Mouse (Mus musculus): ENCODE measurements around the gene Synm. TPM values are rescaled to one million over a fixed set of nuclear protein-coding genes. Genes with fewer than 3 reads are reported as not detected.

Synm gene
- polyA plus RNA-seq (2012; ENCODE audit: insufficient read depth, low replicate concordance): 0.49 and 1.3 TPM in 2 replicates

GRCm38 (mm10) chr7:67759629-67759995 lies at the start of gene Synm:
TSS of gene Synm (minus strand) at chr7:67759742.
- Histone ChIP-seq H3K9me3 (no peaks in the 10 kb centered on the region), H3K36me3 (replicated peaks; ENCODE audit: low read length) (no peaks in the 10 kb centered on the region), H3K4me1 (peaks cover 20% of the 10 kb centered on the region), H3K27me3 (replicated peaks) (peaks cover 63% of the 10 kb centered on the region), H3K4me3 (replicated peaks) (peak within 1 kb of the TSS; percentile 94)
- TF ChIP-seq GATA1 (IDR thresholded peaks at IDR 0.05; ENCODE audit: borderline replicate concordance, low read length): no peak
- no peak for TF ChIP-seq FLI1 (IDR thresholded peaks at IDR 0.05; ENCODE audit: low read length)

DNA sequence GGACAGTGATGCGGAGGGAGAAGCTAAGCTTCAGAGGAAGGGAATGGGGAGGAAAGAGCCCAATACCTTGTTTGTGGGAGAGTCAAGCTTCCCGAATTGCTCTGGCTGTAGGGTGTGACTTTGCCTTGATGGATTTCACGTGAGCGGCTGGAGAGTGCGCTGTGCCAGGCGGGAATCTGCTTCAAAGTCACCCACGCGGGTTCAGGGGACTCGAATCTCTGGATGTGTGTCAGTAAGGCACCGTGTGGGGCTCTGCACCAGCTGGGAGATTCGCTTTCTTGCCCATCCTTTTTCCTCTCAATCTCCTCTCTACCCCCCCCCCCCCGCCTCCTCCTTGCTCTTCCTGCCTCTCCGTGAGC lies 44.3 kb upstream of the Synm start:
- TF ChIP-seq FLI1 (IDR thresholded peaks at IDR 0.05; ENCODE audit: low read length) (no peak), GATA1 (IDR thresholded peaks at IDR 0.05; ENCODE audit: borderline replicate concordance, low read length) (no peak)
- peak overlapping the region; percentile 91 for H3K4me3 ChIP-seq (replicated peaks)

DNA sequence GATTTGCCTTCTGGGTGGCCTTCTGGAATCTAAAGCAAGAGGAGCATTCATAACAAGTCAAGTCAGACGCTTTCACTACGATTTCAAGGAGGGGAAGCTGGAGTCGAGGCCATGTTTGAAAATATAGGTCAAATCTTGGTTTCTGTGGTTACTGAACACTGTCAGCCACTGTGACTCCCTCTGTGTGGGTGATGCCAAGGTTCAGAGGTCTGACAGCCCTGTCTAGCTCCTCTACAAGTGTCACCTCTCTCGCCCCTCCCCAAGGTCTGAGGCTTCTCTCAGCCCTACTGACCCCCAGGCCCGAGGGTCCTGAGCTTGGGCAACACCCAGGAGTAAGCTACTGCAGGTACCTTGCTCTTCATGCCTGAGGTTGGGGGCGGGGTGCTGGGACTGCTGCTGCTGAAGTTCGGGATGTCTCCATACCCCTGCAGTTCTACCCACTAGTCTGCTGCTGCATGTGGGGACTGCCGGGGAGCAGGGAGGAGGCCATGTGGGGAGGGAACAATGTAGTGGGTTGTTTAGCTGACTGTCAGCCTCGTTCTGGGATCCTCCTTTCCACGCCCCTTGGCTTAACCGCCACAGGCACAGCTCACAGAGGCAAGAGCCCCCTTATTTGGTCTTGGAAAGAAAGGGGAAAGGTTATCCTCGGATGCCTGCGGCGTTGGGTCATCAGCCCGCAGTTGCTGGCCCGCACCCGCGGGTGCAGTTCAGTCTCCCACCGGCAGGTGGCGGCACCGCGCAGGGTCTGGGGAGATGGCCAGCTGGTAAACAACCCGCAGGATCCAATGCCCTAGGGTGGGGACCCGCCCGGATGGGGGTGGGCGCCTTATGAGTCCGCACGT lies 43.7 kb upstream of the Synm start:
- Histone ChIP-seq H3K27me3 (replicated peaks) (peaks cover 55% of the 10 kb centered on the region), H3K36me3 (replicated peaks; ENCODE audit: low read length) (no peaks in the 10 kb centered on the region), H3K4me1 (peaks cover 34% of the 10 kb centered on the region), H3K9me3 (no peaks in the 10 kb centered on the region), H3K4me3 (replicated peaks) (peak overlapping the region; percentile 91)
- no peak for TF ChIP-seq GATA1 (IDR thresholded peaks at IDR 0.05; ENCODE audit: borderline replicate concordance, low read length)
- TF ChIP-seq FLI1 (IDR thresholded peaks at IDR 0.05; ENCODE audit: low read length): no peak

More for the DNA sequence above, 44.3 kb upstream of the Synm start:
- H3K9me3 ChIP-seq: no peaks in the 10 kb centered on the region
- H3K4me1 ChIP-seq: peaks cover 31% of the 10 kb centered on the region
- H3K27me3 ChIP-seq (replicated peaks): peaks cover 61% of the 10 kb centered on the region
- no peaks in the 10 kb centered on the region for H3K36me3 ChIP-seq (replicated peaks; ENCODE audit: low read length)

DNA sequence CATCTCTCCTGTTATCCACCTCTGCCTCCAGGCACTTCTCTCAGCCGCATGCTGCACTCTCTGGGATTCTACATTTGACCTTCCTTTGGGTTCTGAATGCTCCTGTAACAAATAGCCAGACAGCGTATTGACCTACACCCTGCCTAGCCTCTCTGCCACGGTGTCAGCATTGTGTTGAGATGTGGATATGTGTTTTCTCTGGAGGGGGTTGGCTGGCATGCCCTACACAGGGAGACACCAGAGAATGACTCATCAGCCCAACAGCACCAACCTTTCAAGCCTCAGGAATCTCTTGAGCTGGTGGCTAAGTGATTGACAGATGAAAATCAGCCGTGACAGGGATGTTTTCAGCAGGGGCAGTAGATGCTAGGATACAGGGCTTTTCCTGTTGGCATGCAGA lies 41.5 kb upstream of the Synm start:
- no peaks in the 10 kb centered on the region for H3K36me3 ChIP-seq (replicated peaks; ENCODE audit: low read length)
- peaks cover 49% of the 10 kb centered on the region for H3K27me3 ChIP-seq (replicated peaks)
- H3K4me3 ChIP-seq (replicated peaks): no peak overlapping the region
- H3K4me1 ChIP-seq: peaks cover 30% of the 10 kb centered on the region
- TF ChIP-seq FLI1 (IDR thresholded peaks at IDR 0.05; ENCODE audit: low read length): no peak
- no peak for TF ChIP-seq GATA1 (IDR thresholded peaks at IDR 0.05; ENCODE audit: borderline replicate concordance, low read length)
- H3K9me3 ChIP-seq: no peaks in the 10 kb centered on the region

- Histone ChIP-seq H3K27me3 (replicated peaks) (peaks cover 45% of the 10 kb centered on the region), H3K4me3 (replicated peaks) (no peak overlapping the region), H3K9me3 (no peaks in the 10 kb centered on the region), H3K4me1 (peaks cover 25% of the 10 kb centered on the region), H3K36me3 (replicated peaks; ENCODE audit: low read length) (no peaks in the 10 kb centered on the region)
- TF ChIP-seq FLI1 (IDR thresholded peaks at IDR 0.05; ENCODE audit: low read length) (no peak), GATA1 (IDR thresholded peaks at IDR 0.05; ENCODE audit: borderline replicate concordance, low read length) (no peak)
These were observed 41.0 kb upstream of the Synm start for GRCm38 (mm10) chr7:67800547-67800946.

DNA sequence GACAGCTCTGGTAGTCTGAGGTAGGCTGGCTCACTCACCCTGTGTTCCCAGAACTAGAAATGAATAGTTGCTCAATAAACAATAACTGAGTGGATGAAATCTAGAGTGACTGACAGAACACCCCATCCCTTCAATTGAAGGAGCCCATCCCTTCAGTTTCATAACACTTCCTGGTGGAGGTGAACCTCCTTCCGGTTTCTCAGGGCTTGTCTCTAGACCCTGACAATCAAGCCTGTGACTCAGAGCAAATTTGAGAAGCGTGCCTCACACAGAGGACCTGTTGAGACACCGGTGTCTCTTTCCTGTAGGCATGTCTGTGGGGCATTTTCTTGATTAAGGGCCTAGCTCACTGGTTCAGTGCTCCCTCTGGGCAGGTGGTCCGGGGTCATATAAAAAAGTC lies 38.9 kb upstream of the Synm start:
- Histone ChIP-seq H3K9me3 (peaks cover 10% of the 10 kb centered on the region), H3K4me1 (peaks cover 17% of the 10 kb centered on the region), H3K27me3 (replicated peaks) (peaks cover 38% of the 10 kb centered on the region), H3K36me3 (replicated peaks; ENCODE audit: low read length) (no peaks in the 10 kb centered on the region), H3K4me3 (replicated peaks) (no peak overlapping the region)
- TF ChIP-seq FLI1 (IDR thresholded peaks at IDR 0.05; ENCODE audit: low read length) (no peak), GATA1 (IDR thresholded peaks at IDR 0.05; ENCODE audit: borderline replicate concordance, low read length) (no peak)

- Histone ChIP-seq H3K4me3 (replicated peaks) (no peak overlapping the region), H3K36me3 (replicated peaks; ENCODE audit: low read length) (no peaks in the 10 kb centered on the region), H3K4me1 (peaks cover 10% of the 10 kb centered on the region; the same call in 1 of the 2 replicates), H3K27me3 (replicated peaks) (peaks cover 35% of the 10 kb centered on the region), H3K9me3 (peaks cover 10% of the 10 kb centered on the region)
- TF ChIP-seq FLI1 (IDR thresholded peaks at IDR 0.05; ENCODE audit: low read length): no peak
- TF ChIP-seq GATA1 (IDR thresholded peaks at IDR 0.05; ENCODE audit: borderline replicate concordance, low read length): no peak
These were observed 37.5 kb upstream of the Synm start for GRCm38 (mm10) chr7:67797065-67797464.

- peaks cover 32% of the 10 kb centered on the region for H3K27me3 ChIP-seq (replicated peaks)
- H3K9me3 ChIP-seq: peaks cover 10% of the 10 kb centered on the region
- peaks cover 6% of the 10 kb centered on the region for H3K4me1 ChIP-seq
- no peak overlapping the region for H3K4me3 ChIP-seq (replicated peaks)
- H3K36me3 ChIP-seq (replicated peaks; ENCODE audit: low read length): no peaks in the 10 kb centered on the region
- no peak for TF ChIP-seq FLI1 (IDR thresholded peaks at IDR 0.05; ENCODE audit: low read length)
- no peak for TF ChIP-seq GATA1 (IDR thresholded peaks at IDR 0.05; ENCODE audit: borderline replicate concordance, low read length)
These were observed 33.9 kb upstream of the Synm start for GRCm38 (mm10) chr7:67793449-67793848.

- no peak for TF ChIP-seq FLI1 (IDR thresholded peaks at IDR 0.05; ENCODE audit: low read length)
- TF ChIP-seq GATA1 (IDR thresholded peaks at IDR 0.05; ENCODE audit: borderline replicate concordance, low read length): no peak
- peaks cover 7% of the 10 kb centered on the region for H3K4me1 ChIP-seq
- peaks cover 10% of the 10 kb centered on the region for H3K9me3 ChIP-seq
- no peaks in the 10 kb centered on the region for H3K36me3 ChIP-seq (replicated peaks; ENCODE audit: low read length)
- H3K4me3 ChIP-seq (replicated peaks): peak overlapping the region; percentile 54
- peaks cover 32% of the 10 kb centered on the region for H3K27me3 ChIP-seq (replicated peaks)
These were observed 31.7 kb upstream of the Synm start for GRCm38 (mm10) chr7:67791256-67791655.

DNA sequence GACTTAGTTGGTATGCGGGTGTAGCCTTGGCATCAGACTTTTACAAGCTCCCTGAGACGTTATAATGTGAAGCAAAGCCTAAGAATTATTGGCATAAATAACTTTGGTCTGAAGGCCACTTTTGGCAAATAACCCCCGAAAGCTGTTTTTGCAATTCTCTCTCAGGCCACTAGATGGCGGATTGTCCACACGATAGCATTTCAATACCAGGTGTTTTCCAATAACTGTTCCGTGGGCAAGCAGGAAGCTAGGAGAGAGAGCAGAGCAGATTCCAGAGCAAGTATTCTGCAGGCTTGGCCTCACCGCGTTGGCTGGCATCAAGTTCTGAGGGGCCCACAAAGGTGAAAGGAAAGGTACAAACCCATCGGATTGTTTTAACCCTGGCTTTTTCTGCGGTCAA lies 29.2 kb upstream of the Synm start:
- no peaks in the 10 kb centered on the region for H3K36me3 ChIP-seq (replicated peaks; ENCODE audit: low read length)
- H3K9me3 ChIP-seq: no peaks in the 10 kb centered on the region
- peaks cover 7% of the 10 kb centered on the region for H3K4me1 ChIP-seq
- peaks cover 32% of the 10 kb centered on the region for H3K27me3 ChIP-seq (replicated peaks)
- peak overlapping the region; percentile 75 for H3K4me3 ChIP-seq (replicated peaks)
- TF ChIP-seq GATA1 (IDR thresholded peaks at IDR 0.05; ENCODE audit: borderline replicate concordance, low read length): no peak
- no peak for TF ChIP-seq FLI1 (IDR thresholded peaks at IDR 0.05; ENCODE audit: low read length)
